Mouse (Mus musculus): ENCODE data around the gene Kirrel.

- TF ChIP-seq EP300 (IDR thresholded peaks at IDR 0.05; ENCODE audit: low read depth in 1 of 2, low read length in 2 of 2) (no peak), CTCF (IDR thresholded peaks at IDR 0.05 in 2 of 3, conservative IDR thresholded peaks at IDR 0.05 in 1 of 3; ENCODE audit: control insufficient read depth in 1 of 3, insufficient read depth in 1 of 3, low read depth in 2 of 3, low read length in 3 of 3, poor library complexity in 1 of 3, severe bottlenecking in 1 of 3) (no peak), KAT2A (conservative IDR thresholded peaks at IDR 0.05; ENCODE audit: low read depth, low read length) (no peak), ZNF384 (IDR thresholded peaks at IDR 0.05; ENCODE audit: low read depth, low read length) (no peak)
Measured at GRCm38 (mm10) chr3:87072191-87072590, 102.4 kb downstream of the Kirrel start.

All from MEL (cell line).